Mouse (Mus musculus): Measurements from ENCODE around the gene Stac3. TPM values are rescaled to one million over a fixed set of nuclear protein-coding genes. Genes with fewer than 3 reads are reported as not detected.

The Stac3 gene
- polyA plus RNA-seq, 1 experiment from 2014 or later = 0.95 TPM

GRCm38 (mm10) chr10:127499516-127499915 lies 2.0 kb upstream of the Stac3 start:
- peaks cover 12% of the 10 kb centered on the region for H3K36me3 ChIP-seq (ENCODE audit: control insufficient read depth, insufficient read depth, low read length)
- H3K4me3 ChIP-seq (ENCODE audit: low read depth, low read length) = no peak overlapping the region
- DNase-seq (ENCODE audit: low spot score) (no peak), ATAC-seq (ENCODE audit: insufficient read depth, low FRiP score, low TSS enrichment) (no peak)
- H3K27ac ChIP-seq (ENCODE audit: low read depth, low read length) = no peak overlapping the region
- no peak overlapping the region for H3K9ac ChIP-seq (ENCODE audit: low read length)
- H3K4me2 ChIP-seq (ENCODE audit: low read depth) = no peak overlapping the region
- H3K27me3 ChIP-seq (ENCODE audit: control insufficient read depth, insufficient read depth, low read length) = no peaks in the 10 kb centered on the region
- 86% methylated on average over 5 of the region's 5 CpGs for WGBS
- no peaks in the 10 kb centered on the region for H3K4me1 ChIP-seq (ENCODE audit: control insufficient read depth, insufficient read depth, low read length)
- no peaks in the 10 kb centered on the region for H3K9me3 ChIP-seq (ENCODE audit: control insufficient read depth, low read length)

DNA sequence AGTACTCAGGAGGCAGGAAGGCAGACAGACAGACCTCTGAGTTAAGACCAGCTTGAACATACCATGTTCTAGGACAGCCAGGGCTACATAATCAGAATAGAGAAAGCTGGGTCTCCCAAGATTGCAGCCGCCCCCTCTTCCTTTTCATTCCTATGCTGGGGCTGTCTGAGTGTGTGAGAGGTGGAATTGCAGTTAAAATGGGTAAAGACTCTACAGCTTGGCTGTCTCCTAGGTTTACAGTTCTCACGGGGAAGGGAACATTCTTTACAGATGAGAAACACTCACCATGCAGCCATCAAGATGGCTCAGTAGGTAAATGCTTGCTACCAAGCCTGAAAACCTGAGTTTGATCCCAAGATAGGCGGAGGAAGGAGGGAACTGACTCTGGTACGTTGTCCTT lies 1.4 kb upstream of the Stac3 start:
- WGBS = 93% methylated on average over 4 of the region's 4 CpGs
- H3K4me1 ChIP-seq (ENCODE audit: control insufficient read depth, insufficient read depth, low read length) = no peaks in the 10 kb centered on the region

DNA sequence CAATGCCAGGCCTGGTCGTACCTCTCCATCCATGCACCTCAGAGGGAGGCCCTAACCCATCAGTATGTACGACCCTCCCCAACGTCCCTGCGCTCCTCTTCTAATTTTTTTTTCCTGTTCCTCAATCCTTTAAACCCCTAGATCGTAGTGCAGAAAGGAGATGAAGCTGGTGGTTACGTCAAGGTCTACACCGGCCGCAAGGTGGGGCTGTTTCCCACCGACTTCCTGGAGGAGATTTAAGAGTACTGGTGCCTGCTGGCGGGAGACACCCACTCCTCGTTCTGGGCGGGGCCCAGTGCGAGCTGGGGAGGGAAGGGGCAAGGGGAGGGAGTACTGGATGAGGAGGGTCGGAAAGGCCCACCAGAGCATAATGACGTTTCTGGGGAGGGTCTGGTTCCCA lies 6.8 kb downstream of the Stac3 start:
- peaks cover 33% of the 10 kb centered on the region for H3K27me3 ChIP-seq (ENCODE audit: control insufficient read depth, insufficient read depth, low read length)
- peaks cover 33% of the 10 kb centered on the region for H3K4me1 ChIP-seq (ENCODE audit: control insufficient read depth, insufficient read depth, low read length)
- ATAC-seq (ENCODE audit: insufficient read depth, low FRiP score, low TSS enrichment) = no peak
- no peak overlapping the region for H3K4me3 ChIP-seq (ENCODE audit: low read depth, low read length)
- H3K36me3 ChIP-seq (ENCODE audit: control insufficient read depth, insufficient read depth, low read length) = no peaks in the 10 kb centered on the region
- peak; percentile 86 for DNase-seq (ENCODE audit: low spot score)
- WGBS = 2% methylated on average over 15 of the region's 15 CpGs
- H3K4me2 ChIP-seq (ENCODE audit: low read depth) = peak overlapping the region; percentile 59
- H3K9ac ChIP-seq (ENCODE audit: low read length) = no peak overlapping the region
- H3K27ac ChIP-seq (ENCODE audit: low read depth, low read length) = no peak overlapping the region
- H3K9me3 ChIP-seq (ENCODE audit: control insufficient read depth, low read length) = no peaks in the 10 kb centered on the region

More for the DNA sequence above, 1.4 kb upstream of the Stac3 start:
- no peak for DNase-seq (ENCODE audit: low spot score)
- Histone ChIP-seq H3K36me3 (ENCODE audit: control insufficient read depth, insufficient read depth, low read length) (peaks cover 12% of the 10 kb centered on the region), H3K4me2 (ENCODE audit: low read depth) (no peak overlapping the region), H3K4me3 (ENCODE audit: low read depth, low read length) (no peak overlapping the region), H3K27ac (ENCODE audit: low read depth, low read length) (no peak overlapping the region), H3K9ac (ENCODE audit: low read length) (no peak overlapping the region), H3K27me3 (ENCODE audit: control insufficient read depth, insufficient read depth, low read length) (no peaks in the 10 kb centered on the region), H3K9me3 (ENCODE audit: control insufficient read depth, low read length) (no peaks in the 10 kb centered on the region)
- ATAC-seq (ENCODE audit: insufficient read depth, low FRiP score, low TSS enrichment) = no peak

DNA sequence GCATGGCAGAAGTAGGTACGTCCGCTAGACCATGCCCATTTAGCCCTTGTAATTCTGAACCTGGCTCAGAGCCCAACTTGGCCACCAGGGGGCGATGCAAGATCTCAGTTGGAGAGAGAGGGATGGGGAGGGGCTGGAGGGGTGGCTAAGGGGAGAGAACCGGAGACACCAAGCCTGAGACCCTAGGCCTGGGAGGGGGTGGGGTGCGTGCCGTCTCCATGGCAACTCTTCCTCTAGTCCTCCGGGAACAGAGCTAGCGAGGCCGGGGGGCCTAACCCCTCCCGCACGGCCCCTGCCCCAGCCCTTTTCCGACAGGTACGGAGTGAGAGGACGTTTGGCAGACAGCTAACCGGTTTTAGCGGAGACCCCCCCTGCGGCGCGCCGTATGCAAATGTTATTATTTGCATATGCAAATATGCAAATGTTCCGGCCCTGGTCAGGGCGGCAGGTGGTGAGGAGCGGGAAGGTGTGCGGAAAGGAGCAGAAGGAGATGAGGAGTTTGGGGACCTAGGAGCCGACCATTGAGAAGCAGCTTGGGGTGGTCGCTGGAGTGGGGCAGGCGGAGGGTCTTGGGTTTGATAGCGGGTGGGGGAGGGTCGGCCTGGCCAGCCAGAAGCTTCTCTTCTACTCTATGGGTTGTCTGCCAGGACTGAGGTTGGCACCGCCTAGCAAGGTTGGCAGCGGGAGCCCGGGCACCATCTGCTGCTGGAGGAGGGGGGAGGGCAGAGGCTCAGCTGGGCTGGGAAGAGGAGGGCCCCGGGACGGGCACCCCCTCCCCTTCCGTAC lies 7.8 kb downstream of the Stac3 start:
- H3K9me3 ChIP-seq (ENCODE audit: control insufficient read depth, low read length) = no peaks in the 10 kb centered on the region
- H3K4me2 ChIP-seq (ENCODE audit: low read depth) = peak overlapping the region; percentile 59
- H3K36me3 ChIP-seq (ENCODE audit: control insufficient read depth, insufficient read depth, low read length) = no peaks in the 10 kb centered on the region
- DNase-seq (ENCODE audit: low spot score) (peak; percentile 97), ATAC-seq (ENCODE audit: insufficient read depth, low FRiP score, low TSS enrichment) (peak; percentile 71)
- H3K27ac ChIP-seq (ENCODE audit: low read depth, low read length) = peak overlapping the region; percentile 91
- peak overlapping the region; percentile 31 for H3K9ac ChIP-seq (ENCODE audit: low read length)
- peaks cover 40% of the 10 kb centered on the region for H3K27me3 ChIP-seq (ENCODE audit: control insufficient read depth, insufficient read depth, low read length)
- under 1% methylated on average over 35 of the region's 35 CpGs for WGBS
- H3K4me1 ChIP-seq (ENCODE audit: control insufficient read depth, insufficient read depth, low read length) = peaks cover 43% of the 10 kb centered on the region
- peak overlapping the region; percentile 38 for H3K4me3 ChIP-seq (ENCODE audit: low read depth, low read length)

DNA sequence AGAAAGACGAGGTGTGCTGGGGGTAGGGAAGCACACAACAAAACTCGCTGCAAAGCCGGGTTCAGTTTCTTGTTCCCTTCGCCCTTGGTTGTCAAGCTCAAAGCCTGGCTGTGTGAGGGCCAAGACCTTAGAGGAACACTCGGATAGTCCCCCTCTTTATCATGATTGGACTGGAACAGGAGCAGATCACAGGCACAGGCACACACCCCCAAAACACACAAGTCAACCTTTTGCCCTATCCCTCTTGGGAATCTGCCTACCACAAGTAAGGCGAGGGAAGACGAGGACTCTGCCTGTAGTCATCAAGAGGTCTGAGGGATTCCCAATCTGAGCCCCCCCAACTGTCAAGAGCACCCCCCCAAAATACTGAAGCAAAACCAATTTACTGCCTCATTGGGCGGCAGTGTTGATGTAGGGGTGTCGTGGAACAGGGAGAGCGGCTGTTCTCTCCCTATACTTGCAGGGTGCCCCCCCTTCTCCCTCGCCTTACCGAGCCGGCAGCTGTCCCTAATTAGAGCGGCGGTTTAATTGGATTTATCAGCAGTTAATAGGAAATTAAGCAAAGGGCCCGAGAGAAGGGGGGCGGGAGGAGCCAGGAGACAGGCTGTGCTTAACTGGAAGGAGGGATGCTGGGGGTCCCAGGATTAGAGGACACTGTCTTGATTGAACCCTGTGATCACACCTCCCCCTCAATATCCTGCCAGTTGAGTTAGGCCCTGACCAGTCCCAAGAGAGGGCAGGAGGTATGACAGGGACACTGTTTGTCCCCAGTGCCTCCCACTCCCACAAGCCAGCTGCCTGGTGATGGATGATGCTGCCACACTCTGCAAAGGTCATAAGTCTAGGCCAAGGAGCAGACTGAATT lies 8.6 kb downstream of the Stac3 start:
- H3K9ac ChIP-seq (ENCODE audit: low read length) = peak overlapping the region; percentile 31
- ATAC-seq (ENCODE audit: insufficient read depth, low FRiP score, low TSS enrichment) (no peak), DNase-seq (ENCODE audit: low spot score) (peak; percentile 53)
- peak overlapping the region; percentile 59 for H3K4me2 ChIP-seq (ENCODE audit: low read depth)
- no peaks in the 10 kb centered on the region for H3K36me3 ChIP-seq (ENCODE audit: control insufficient read depth, insufficient read depth, low read length)
- peak overlapping the region; percentile 38 for H3K4me3 ChIP-seq (ENCODE audit: low read depth, low read length)
- H3K27me3 ChIP-seq (ENCODE audit: control insufficient read depth, insufficient read depth, low read length) = peaks cover 48% of the 10 kb centered on the region
- WGBS = 2% methylated on average over 17 of the region's 17 CpGs
- H3K27ac ChIP-seq (ENCODE audit: low read depth, low read length) = peak overlapping the region; percentile 91
- no peaks in the 10 kb centered on the region for H3K9me3 ChIP-seq (ENCODE audit: control insufficient read depth, low read length)
- H3K4me1 ChIP-seq (ENCODE audit: control insufficient read depth, insufficient read depth, low read length) = peaks cover 45% of the 10 kb centered on the region

GRCm38 (mm10) chr10:127510895-127511617 lies 9.6 kb downstream of the Stac3 start:
- Histone ChIP-seq H3K4me3 (ENCODE audit: low read depth, low read length) (peak overlapping the region; percentile 30), H3K9ac (ENCODE audit: low read length) (peak overlapping the region; percentile 63; the same call in 1 of the 2 replicates), H3K27me3 (ENCODE audit: control insufficient read depth, insufficient read depth, low read length) (peaks cover 50% of the 10 kb centered on the region), H3K36me3 (ENCODE audit: control insufficient read depth, insufficient read depth, low read length) (no peaks in the 10 kb centered on the region), H3K9me3 (ENCODE audit: control insufficient read depth, low read length) (no peaks in the 10 kb centered on the region), H3K4me2 (ENCODE audit: low read depth) (peak overlapping the region; percentile 56), H3K4me1 (ENCODE audit: control insufficient read depth, insufficient read depth, low read length) (peaks cover 54% of the 10 kb centered on the region), H3K27ac (ENCODE audit: low read depth, low read length) (peak overlapping the region; percentile 91)
- 5% methylated on average over 11 of the region's 11 CpGs for WGBS
- ATAC-seq (ENCODE audit: insufficient read depth, low FRiP score, low TSS enrichment) = no peak
- peak; percentile 51 for DNase-seq (ENCODE audit: low spot score)

DNA sequence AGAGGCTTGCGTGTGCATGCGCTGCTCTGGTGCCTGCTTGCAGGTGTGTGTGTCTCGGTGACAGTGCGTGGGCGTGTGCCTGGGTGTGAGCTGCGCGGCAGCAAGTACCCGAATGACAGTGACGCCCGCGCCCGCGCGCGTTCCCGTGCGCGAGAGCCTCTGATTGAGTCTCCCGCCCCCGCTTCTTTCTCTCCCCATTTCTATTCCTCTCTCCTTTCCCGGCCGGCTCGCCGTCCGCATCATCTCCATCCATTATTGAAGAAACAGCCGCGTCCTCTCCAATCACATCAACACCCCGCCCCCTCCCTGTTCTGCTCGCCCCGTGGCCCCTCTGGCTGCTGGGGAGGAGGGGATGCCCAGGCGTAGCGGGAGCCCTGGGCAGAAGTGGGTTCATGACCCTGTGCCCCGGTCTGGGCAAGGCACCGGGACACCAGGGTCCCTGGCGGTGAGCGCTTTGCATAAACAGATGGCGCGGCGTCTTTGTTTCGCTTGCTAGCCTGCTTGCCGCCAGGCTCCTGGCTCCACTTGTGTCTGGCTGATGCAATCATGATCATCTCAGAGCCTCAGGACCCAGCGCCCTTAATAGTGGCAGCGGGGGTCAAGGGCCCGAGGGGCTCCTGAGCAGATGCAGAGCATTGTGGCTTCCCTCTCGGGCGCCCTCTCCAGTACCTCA lies 10.3 kb downstream of the Stac3 start:
- peak overlapping the region; percentile 91 for H3K27ac ChIP-seq (ENCODE audit: low read depth, low read length)
- no peaks in the 10 kb centered on the region for H3K36me3 ChIP-seq (ENCODE audit: control insufficient read depth, insufficient read depth, low read length)
- H3K9ac ChIP-seq (ENCODE audit: low read length) = peak overlapping the region; percentile 63
- DNase-seq (ENCODE audit: low spot score) (peak; percentile 80), ATAC-seq (ENCODE audit: insufficient read depth, low FRiP score, low TSS enrichment) (0 out of 2 replicates have a peak, but pooled peaks have one; percentile 3)
- peaks cover 49% of the 10 kb centered on the region for H3K27me3 ChIP-seq (ENCODE audit: control insufficient read depth, insufficient read depth, low read length)
- peaks cover 61% of the 10 kb centered on the region for H3K4me1 ChIP-seq (ENCODE audit: control insufficient read depth, insufficient read depth, low read length)
- peak overlapping the region; percentile 30 for H3K4me3 ChIP-seq (ENCODE audit: low read depth, low read length)
- under 1% methylated on average over 45 of the region's 46 CpGs for WGBS
- peak overlapping the region; percentile 56 for H3K4me2 ChIP-seq (ENCODE audit: low read depth)
- H3K9me3 ChIP-seq (ENCODE audit: control insufficient read depth, low read length) = no peaks in the 10 kb centered on the region

DNA sequence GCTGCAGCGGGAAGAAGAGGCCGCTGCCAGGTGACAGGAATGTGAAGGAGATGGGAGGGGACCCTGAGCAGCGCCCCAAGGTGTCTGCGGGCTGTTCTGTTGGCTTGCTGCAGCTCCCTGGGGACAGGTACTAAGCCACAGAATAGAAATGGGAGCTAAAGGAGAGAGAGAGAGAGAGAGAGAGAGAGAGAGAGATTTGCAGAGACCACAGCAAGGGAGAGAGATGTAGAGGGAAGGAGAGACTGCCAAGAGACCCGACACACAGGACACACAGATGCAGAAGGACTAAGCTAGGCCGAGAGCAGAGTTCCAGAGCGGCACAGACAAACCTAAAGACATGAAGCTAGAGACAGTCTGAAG lies 10.8 kb downstream of the Stac3 start:
- Histone ChIP-seq H3K27ac (ENCODE audit: low read depth, low read length) (peak overlapping the region; percentile 91), H3K4me1 (ENCODE audit: control insufficient read depth, insufficient read depth, low read length) (peaks cover 66% of the 10 kb centered on the region), H3K4me2 (ENCODE audit: low read depth) (peak overlapping the region; percentile 56), H3K27me3 (ENCODE audit: control insufficient read depth, insufficient read depth, low read length) (peaks cover 44% of the 10 kb centered on the region), H3K9me3 (ENCODE audit: control insufficient read depth, low read length) (no peaks in the 10 kb centered on the region), H3K9ac (ENCODE audit: low read length) (peak overlapping the region; percentile 63), H3K4me3 (ENCODE audit: low read depth, low read length) (peak overlapping the region; percentile 30), H3K36me3 (ENCODE audit: control insufficient read depth, insufficient read depth, low read length) (no peaks in the 10 kb centered on the region)
- no peak for DNase-seq (ENCODE audit: low spot score)
- 3% methylated on average over 7 of the region's 7 CpGs for WGBS
- no peak for ATAC-seq (ENCODE audit: insufficient read depth, low FRiP score, low TSS enrichment)
